Mouse (Mus musculus): Measurements from ENCODE around the gene Olfr450. TPM values are rescaled to one million over a fixed set of nuclear protein-coding genes. Genes with fewer than 3 reads are reported as not detected.

Olfr450 gene
- total and polyA plus RNA-seq, 3 experiments: not detected

- in situ Hi-C loops (cut with MboI; ENCODE audit: low pct_ligation_motif_present, low pct_unique_long_range_greater_than_20kb, low sequenced_read_pairs): no loop called here
- no peak overlapping the region for H3K4me3 ChIP-seq (replicated peaks in 1 of 3; ENCODE audit: low read depth in 2 of 3, low read length in 2 of 3, poor library complexity in 1 of 3)
Observed at GRCm38 (mm10) chr6:42790247-42790948, 21.3 kb upstream of the Olfr450 start.

GRCm38 (mm10) chr6:42790949-42791556 lies 20.7 kb upstream of the Olfr450 start:
- in situ Hi-C loops (cut with MboI; ENCODE audit: low pct_ligation_motif_present, low pct_unique_long_range_greater_than_20kb, low sequenced_read_pairs) (no loop called here), dilution Hi-C loops (cut with MboI; ENCODE audit: extremely low pct_ligation_motif_present, extremely low pct_unique_long_range_greater_than_20kb, low sequenced_read_pairs) (no loop called here)
- H3K4me2 ChIP-seq (ENCODE audit: insufficient read depth, low read depth, poor library complexity, severe bottlenecking): no peak overlapping the region
- H3K36me3 ChIP-seq (replicated peaks in 1 of 2; ENCODE audit: control insufficient read depth in 1 of 2, insufficient read depth in 1 of 2, low read length in 1 of 2): no peaks in the 10 kb centered on the region
- no peak for DNase-seq (ENCODE audit: extremely low read depth)
- no peaks in the 10 kb centered on the region for H3K27me3 ChIP-seq (replicated peaks)
- H3K4me3 ChIP-seq (replicated peaks in 1 of 3; ENCODE audit: low read depth in 2 of 3, low read length in 2 of 3, poor library complexity in 1 of 3): no peak overlapping the region
- H3K9me3 ChIP-seq (replicated peaks; ENCODE audit: low read length): no peaks in the 10 kb centered on the region
- no peaks in the 10 kb centered on the region for H3K4me1 ChIP-seq (ENCODE audit: control insufficient read depth in 1 of 2, insufficient read depth in 2 of 2)
- no peaks in the 10 kb centered on the region for H3K79me2 ChIP-seq (replicated peaks; ENCODE audit: control insufficient read depth, extremely low read depth, insufficient read depth, poor library complexity, severe bottlenecking)
- no peak overlapping the region for H3K27ac ChIP-seq (ENCODE audit: insufficient read depth, low read depth)
- TF ChIP-seq SIN3A (IDR thresholded peaks at IDR 0.05; ENCODE audit: low read length) (no peak), USF2 (conservative IDR thresholded peaks at IDR 0.05; ENCODE audit: low read depth, low read length) (no peak), JUN (IDR thresholded peaks at IDR 0.05; ENCODE audit: insufficient read depth, low read depth, low read length) (no peak), USF1 (IDR thresholded peaks at IDR 0.05; ENCODE audit: low read depth, low read length) (no peak), JUND (conservative IDR thresholded peaks at IDR 0.05; ENCODE audit: low read depth, low read length) (no peak), IRF4 (IDR thresholded peaks at IDR 0.05; ENCODE audit: low read depth, low read length) (no peak), ZNF384 (IDR thresholded peaks at IDR 0.05; ENCODE audit: low read depth, low read length) (no peak), PAX5 (IDR thresholded peaks at IDR 0.05; ENCODE audit: low read length) (no peak), TCF12 (IDR thresholded peaks at IDR 0.05; ENCODE audit: low read depth, low read length) (no peak), E2F4 (IDR thresholded peaks at IDR 0.05; ENCODE audit: insufficient replicate concordance, low read depth, low read length) (no peak), MXI1 (IDR thresholded peaks at IDR 0.05; ENCODE audit: low read depth, low read length) (no peak), KAT2A (IDR thresholded peaks at IDR 0.05; ENCODE audit: insufficient replicate concordance, low read length) (no peak), HCFC1 (IDR thresholded peaks at IDR 0.05; ENCODE audit: low read depth, low read length) (no peak), MYC (IDR thresholded peaks at IDR 0.05; ENCODE audit: low read depth, low read length) (no peak), NRF1 (IDR thresholded peaks at IDR 0.05; ENCODE audit: low read depth, low read length) (no peak), SMC3 (IDR thresholded peaks at IDR 0.05; ENCODE audit: low read depth, low read length) (no peak)
- H3K9ac ChIP-seq (ENCODE audit: insufficient read depth, low read depth): no peak overlapping the region

More at GRCm38 (mm10) chr6:42790247-42790948, 21.3 kb upstream of the Olfr450 start:
- H3K36me3 ChIP-seq (replicated peaks in 1 of 2; ENCODE audit: control insufficient read depth in 1 of 2, insufficient read depth in 1 of 2, low read length in 1 of 2): no peaks in the 10 kb centered on the region
- dilution Hi-C loops (cut with MboI; ENCODE audit: extremely low pct_ligation_motif_present, extremely low pct_unique_long_range_greater_than_20kb, low sequenced_read_pairs): no loop called here
- DNase-seq (ENCODE audit: extremely low read depth): no peak
- H3K27me3 ChIP-seq (replicated peaks): no peaks in the 10 kb centered on the region
- no peak for TF ChIP-seq MYC (IDR thresholded peaks at IDR 0.05; ENCODE audit: low read depth, low read length)
- no peaks in the 10 kb centered on the region for H3K4me1 ChIP-seq (ENCODE audit: control insufficient read depth in 1 of 2, insufficient read depth in 2 of 2)
- no peak overlapping the region for H3K27ac ChIP-seq (ENCODE audit: insufficient read depth, low read depth)
- H3K79me2 ChIP-seq (replicated peaks; ENCODE audit: control insufficient read depth, extremely low read depth, insufficient read depth, poor library complexity, severe bottlenecking): no peaks in the 10 kb centered on the region
- H3K4me2 ChIP-seq (ENCODE audit: insufficient read depth, low read depth, poor library complexity, severe bottlenecking): no peak overlapping the region
- H3K9me3 ChIP-seq (replicated peaks; ENCODE audit: low read length): no peaks in the 10 kb centered on the region
- no peak overlapping the region for H3K9ac ChIP-seq (ENCODE audit: insufficient read depth, low read depth)

Data from CH12.LX (cell line).